Mouse (Mus musculus) bone marrow macrophage, adult 2 months (primary cell): ENCODE measurements around the gene Rngtt. TPM values are rescaled to one million over a fixed set of nuclear protein-coding genes. Genes with fewer than 3 reads are reported as not detected.
A peak's percentile ranks its signal among the peaks of the same experiment; 100 is the strongest.

Experiments
- H3K27ac ChIP-seq: 2 replicates; pipeline ENCODE4 v1.5.1; 2012; ENCODE audit warnings: low read depth, low read length; ENCODE audit not compliant: insufficient read depth
- H3K4me1 ChIP-seq: 2 replicates; pipeline ENCODE4 v1.6.1; 2012; ENCODE audit warnings: low read length; ENCODE audit not compliant: control insufficient read depth, insufficient read depth
- H3K4me3 ChIP-seq: 2 replicates; pipeline ENCODE4 v1.5.1; 2012; ENCODE audit warnings: mild to moderate bottlenecking, low read length, moderate library complexity; ENCODE audit not compliant: insufficient read depth
- CTCF ChIP-seq: IDR thresholded peaks from 2 replicates; pipeline ENCODE4 v1.5.1; 2012; ENCODE audit warnings: low read depth, mild to moderate bottlenecking, low read length, moderate library complexity
- POLR2A ChIP-seq: IDR thresholded peaks from 2 replicates; pipeline ENCODE4 v1.6.1; 2012; ENCODE audit warnings: mild to moderate bottlenecking, low read depth, low read length, borderline replicate concordance
- polyA plus RNA-seq: library from polyadenylated mRNA; stranded (reverse); fragments of >200 nt; gene quantifications from 2 replicates; pipeline ENCODE4 v1.2.4, GENCODE M21; 2012; ENCODE audit not compliant: missing spikeins, insufficient read depth, insufficient read length

Rngtt gene
- polyA plus RNA-seq = 17.9 and 19.4 TPM in 2 replicates

GRCm38 (mm10) chr4:33309764-33310757 is at the start of gene Rngtt:
TSS of gene Rngtt (plus strand) at chr4:33310311.
- H3K4me3 ChIP-seq = peak within 1 kb of the TSS; percentile 89
- H3K27ac ChIP-seq = no peak within 1 kb of the TSS
- H3K4me1 ChIP-seq = peaks cover 5% of the 10 kb centered on the region
- no peak for TF ChIP-seq CTCF
- TF ChIP-seq POLR2A = no peak

- H3K27ac ChIP-seq = peak overlapping the region; percentile 90
- TF ChIP-seq POLR2A (no peak), CTCF (no peak)
- no peak overlapping the region for H3K4me3 ChIP-seq
- peaks cover 45% of the 10 kb centered on the region for H3K4me1 ChIP-seq
These were observed 49.8 kb upstream of the Rngtt start for GRCm38 (mm10) chr4:33260311-33260710.

- H3K4me1 ChIP-seq = peaks cover 51% of the 10 kb centered on the region
- H3K27ac ChIP-seq = peak overlapping the region; percentile 90
- no peak for TF ChIP-seq CTCF
- peak overlapping the region; percentile 17 for H3K4me3 ChIP-seq
These were observed 48.8 kb upstream of the Rngtt start for GRCm38 (mm10) chr4:33261311-33261753.

- H3K4me3 ChIP-seq = no peak overlapping the region
- TF ChIP-seq POLR2A = no peak
- H3K27ac ChIP-seq = no peak overlapping the region
- H3K4me1 ChIP-seq = peaks cover 52% of the 10 kb centered on the region
These were observed 47.2 kb upstream of the Rngtt start for GRCm38 (mm10) chr4:33262897-33263296.

GRCm38 (mm10) chr4:33264979-33265726 is 45.0 kb upstream of the Rngtt start:
- TF ChIP-seq CTCF = no peak
- no peak for TF ChIP-seq POLR2A
- H3K4me1 ChIP-seq = peaks cover 41% of the 10 kb centered on the region
- peak overlapping the region; percentile 64 for H3K27ac ChIP-seq
- H3K4me3 ChIP-seq = no peak overlapping the region

- no peak overlapping the region for H3K27ac ChIP-seq
These were observed 39.5 kb upstream of the Rngtt start for GRCm38 (mm10) chr4:33270386-33271314.

GRCm38 (mm10) chr4:33273437-33273836 is 36.7 kb upstream of the Rngtt start:
- Histone ChIP-seq H3K27ac (no peak overlapping the region), H3K4me3 (no peak overlapping the region), H3K4me1 (peaks cover 28% of the 10 kb centered on the region)
- TF ChIP-seq POLR2A (no peak), CTCF (no peak)

More at GRCm38 (mm10) chr4:33270386-33271314, 39.5 kb upstream of the Rngtt start:
- Histone ChIP-seq H3K4me3 (no peak overlapping the region), H3K4me1 (peaks cover 32% of the 10 kb centered on the region)
- TF ChIP-seq POLR2A (no peak), CTCF (no peak)

GRCm38 (mm10) chr4:33281891-33282685 is 28.0 kb upstream of the Rngtt start:
- Histone ChIP-seq H3K4me3 (no peak overlapping the region), H3K4me1 (peaks cover 45% of the 10 kb centered on the region), H3K27ac (peak overlapping the region; percentile 28)
- TF ChIP-seq CTCF (no peak), POLR2A (no peak)
